Mouse (Mus musculus) hindbrain, postnatal 0 days (tissue): Measurements from ENCODE around the gene Nectin1. TPM values are rescaled to one million over a fixed set of nuclear protein-coding genes. Genes with fewer than 3 reads are reported as not detected.

Experiments
- ATAC-seq: fragments of 200-750 bp; cut with Nextera tagmentation; 2 replicates; pipeline ENCODE4 v1.8.0; 2017; ENCODE audit warnings: mild to moderate bottlenecking, moderate TSS enrichment, moderate library complexity
- DNase-seq: peaks from one replicate; pipeline ENCODE4 v3.0.0-alpha.2; 2015; ENCODE audit warnings: low spot score
- H3K27ac ChIP-seq: fragments of 300-500 bp; sonication (generic); 2 replicates; pipeline ENCODE4 v1.5.1; 2014; ENCODE audit warnings: mild to moderate bottlenecking
- H3K27me3 ChIP-seq: fragments of 300-500 bp; sonication (generic); 2 replicates; pipeline ENCODE4 v1.6.1; 2014; ENCODE audit warnings: low read length, mixed read lengths; ENCODE audit not compliant: insufficient read depth
- H3K36me3 ChIP-seq: fragments of 300-500 bp; sonication (generic); 2 replicates; pipeline ENCODE4 v1.6.1; 2014; ENCODE audit warnings: low read length, mixed read lengths; ENCODE audit not compliant: insufficient read depth
- H3K4me1 ChIP-seq: fragments of 300-500 bp; sonication (generic); 2 replicates; pipeline ENCODE4 v1.6.1; 2014; ENCODE audit warnings: antibody characterized with exemption, low read length, mixed read lengths; ENCODE audit not compliant: insufficient read depth
- H3K4me2 ChIP-seq: fragments of 300-500 bp; sonication (generic); 2 replicates; pipeline ENCODE4 v1.6.1; 2014; ENCODE audit warnings: low read depth, mild to moderate bottlenecking, low read length, moderate library complexity, mixed read lengths
- H3K4me3 ChIP-seq: fragments of 300-500 bp; sonication (generic); 2 replicates; pipeline ENCODE4 v1.5.1; 2014; ENCODE audit warnings: low read length
- H3K9ac ChIP-seq: fragments of 300-500 bp; sonication (generic); replicated peaks from 2 replicates; pipeline ENCODE4 v1.6.1; 2014; ENCODE audit warnings: mild to moderate bottlenecking, low read length, moderate library complexity, mixed read lengths
- H3K9me3 ChIP-seq: fragments of 300-500 bp; sonication (generic); 2 replicates; pipeline ENCODE4 v1.6.1; 2016; ENCODE audit warnings: low read length, mixed read lengths
- CTCF ChIP-seq: IDR thresholded peaks from 2 replicates; pipeline ENCODE4 v1.5.1; 2016; ENCODE audit warnings: antibody characterized with exemption, control low read depth, low read depth
- WGBS: fragments of 180-500 bp; shearing (Covaris S2); extraction: QIAGEN DNeasy Blood & Tissue Kit; methylation state at CpG from one replicate; pipeline ENCODE4 v1.1.7; 2014; 5-methylcytosine and 5-hydroxymethylcytosine counted together
- polyA plus RNA-seq: library from polyadenylated mRNA; unstranded; fragments of >200 nt; fragmentation: Nextera tagmentation; extraction: Ambion mirVana; gene quantifications from 2 replicates; pipeline ENCODE4 v1.2.1, GENCODE M21; 2015
- total RNA-seq: library from RNA; depleted of rRNA; stranded (reverse); fragments of >200 nt; gene quantifications from 2 replicates; pipeline ENCODE4 v1.2.3, GENCODE M21; 2014

Gene Nectin1
- total and polyA plus RNA-seq, 2 experiments from 2014 or later, result 17.1 to 72.8 TPM

DNA sequence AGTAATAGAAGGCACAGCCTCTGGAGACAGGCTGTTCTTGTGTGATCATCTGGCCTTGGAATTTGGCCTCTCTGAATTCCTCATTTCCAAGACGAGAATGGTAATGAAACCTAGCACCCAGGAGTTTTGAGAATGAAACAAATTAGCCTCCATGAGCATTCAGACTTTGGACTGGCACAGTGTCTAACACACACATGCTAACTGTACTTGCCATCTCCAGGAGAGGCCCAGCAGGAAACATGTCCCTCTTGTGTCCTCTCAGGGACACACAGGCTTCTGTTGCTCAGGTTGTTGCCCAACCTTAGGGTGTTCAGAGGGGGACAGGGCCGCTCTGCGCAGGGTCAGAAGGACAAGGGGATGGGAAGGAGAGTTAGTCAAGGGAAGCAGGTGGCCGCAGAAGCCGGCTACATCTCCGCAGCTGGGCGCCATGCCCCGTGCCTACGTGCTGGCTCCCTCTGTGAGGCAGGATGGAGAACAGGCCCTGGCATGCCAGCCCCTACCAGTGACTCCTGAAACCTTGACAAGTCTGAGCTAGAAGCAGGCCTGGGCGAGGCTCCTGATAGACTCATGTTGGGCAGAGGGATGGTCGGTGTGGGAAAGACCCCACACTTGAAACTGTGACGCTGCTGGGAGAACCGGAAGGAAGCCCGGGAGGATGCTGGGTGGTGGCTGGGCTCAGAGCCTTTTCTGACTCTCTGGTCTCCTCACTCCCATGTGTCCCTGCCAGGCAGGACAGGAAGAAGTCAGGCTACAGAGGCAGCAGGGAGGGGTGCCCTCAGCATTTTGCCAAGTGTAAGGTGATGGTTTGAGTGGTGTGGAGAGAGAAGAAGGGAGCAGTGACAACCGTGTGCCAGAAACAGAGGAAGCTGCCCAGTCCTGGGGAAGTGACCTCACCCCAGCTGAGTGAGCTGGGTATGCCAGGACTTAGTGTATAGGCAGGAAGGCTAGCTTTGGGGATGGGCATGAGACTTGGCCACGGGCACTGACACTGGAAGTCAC, 33.9 kb downstream of the Nectin1 start:
- no peak; the same call in 1 of the 2 replicates for TF ChIP-seq CTCF
- Histone ChIP-seq H3K9ac (no peak overlapping the region), H3K9me3 (no peaks in the 10 kb centered on the region), H3K27me3 (no peaks in the 10 kb centered on the region), H3K4me2 (no peak overlapping the region), H3K27ac (no peak overlapping the region), H3K4me1 (peaks cover 6% of the 10 kb centered on the region; the same call in 1 of the 2 replicates), H3K4me3 (no peak overlapping the region), H3K36me3 (no peaks in the 10 kb centered on the region)
- DNase-seq, result no peak
- no peak for ATAC-seq
- 69% methylated on average over 16 of the region's 16 CpGs for WGBS

DNA sequence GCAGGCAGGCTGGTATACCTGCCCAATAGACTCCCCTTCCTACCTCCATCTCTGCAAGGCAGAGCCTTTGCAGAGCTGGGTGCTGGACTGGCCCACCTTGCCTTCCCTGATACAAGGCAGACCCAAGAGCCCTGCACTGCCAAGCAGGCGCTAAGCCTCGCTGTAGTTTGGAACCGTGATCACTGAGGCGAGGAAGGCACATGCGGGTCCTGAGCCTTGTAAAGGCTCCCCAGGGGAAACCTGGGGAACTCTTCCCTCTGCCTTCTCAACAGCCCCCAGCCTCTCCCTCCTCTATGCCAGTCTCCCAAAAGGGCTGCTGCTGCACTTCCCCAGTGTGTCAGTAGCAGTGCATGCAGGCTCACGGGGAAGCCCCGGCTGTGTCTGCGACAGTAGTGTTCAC, 37.1 kb downstream of the Nectin1 start:
- peaks cover 6% of the 10 kb centered on the region; the same call in 1 of the 2 replicates for H3K4me1 ChIP-seq

DNA sequence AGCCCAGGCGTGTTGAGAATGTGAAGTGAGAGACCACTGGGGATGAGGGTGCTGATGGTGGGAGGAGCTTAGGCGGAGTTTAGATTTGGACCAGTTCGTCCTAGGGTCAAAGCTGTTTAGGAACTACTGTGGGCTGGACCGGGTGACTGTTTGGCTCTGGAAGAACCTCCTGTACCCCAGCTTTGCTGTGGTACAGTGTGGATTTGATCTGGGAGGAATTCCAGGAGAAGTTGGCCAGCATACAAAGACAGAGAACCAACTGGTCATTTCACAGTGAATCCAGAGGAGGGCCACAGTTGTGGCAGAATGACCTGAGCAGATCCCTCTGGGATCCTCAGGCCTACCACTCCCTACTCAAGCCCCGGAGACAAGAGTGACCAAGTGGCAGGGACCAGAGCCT, 38.6 kb downstream of the Nectin1 start:
- no peak for TF ChIP-seq CTCF
- Histone ChIP-seq H3K27me3 (no peaks in the 10 kb centered on the region), H3K36me3 (no peaks in the 10 kb centered on the region), H3K4me3 (no peak overlapping the region), H3K27ac (no peak overlapping the region), H3K9me3 (no peaks in the 10 kb centered on the region), H3K4me1 (peaks cover 6% of the 10 kb centered on the region; the same call in 1 of the 2 replicates), H3K4me2 (no peak overlapping the region), H3K9ac (no peak overlapping the region)
- WGBS, result 74% methylated on average over 5 of the region's 5 CpGs
- DNase-seq (no peak), ATAC-seq (no peak)

More for the DNA sequence above, 37.1 kb downstream of the Nectin1 start:
- H3K9me3 ChIP-seq, result no peaks in the 10 kb centered on the region
- no peak overlapping the region for H3K9ac ChIP-seq
- H3K4me2 ChIP-seq, result no peak overlapping the region
- DNase-seq (no peak), ATAC-seq (0 out of 2 replicates have a peak, but pooled peaks have one; percentile 11)
- WGBS, result 40% methylated on average over 8 of the region's 8 CpGs
- no peaks in the 10 kb centered on the region for H3K27me3 ChIP-seq
- H3K4me3 ChIP-seq, result no peak overlapping the region
- H3K27ac ChIP-seq, result no peak overlapping the region
- no peaks in the 10 kb centered on the region for H3K36me3 ChIP-seq
- no peak for TF ChIP-seq CTCF

DNA sequence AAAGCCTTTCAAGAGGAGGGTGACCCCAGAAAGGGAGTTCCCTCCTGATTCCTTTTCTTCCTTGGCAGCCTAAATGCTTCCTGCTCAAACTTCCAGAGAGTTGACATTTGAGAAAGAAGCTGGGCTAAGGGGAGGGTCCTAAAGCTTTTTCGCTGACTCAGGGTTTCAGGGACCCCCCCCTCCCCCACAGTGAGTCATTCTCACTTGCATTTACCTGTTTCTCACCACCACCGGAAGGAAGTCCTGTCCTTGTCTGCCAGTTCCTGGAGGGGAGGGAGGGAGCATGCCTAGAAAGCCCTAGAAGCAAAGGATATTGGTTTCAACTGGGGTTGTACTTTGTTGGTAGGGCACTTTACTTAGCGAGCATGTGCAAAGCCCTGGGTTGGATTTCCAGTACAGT, 40.2 kb downstream of the Nectin1 start:
- no peak overlapping the region for H3K4me2 ChIP-seq
- no peaks in the 10 kb centered on the region for H3K9me3 ChIP-seq
- H3K4me3 ChIP-seq, result no peak overlapping the region
- DNase-seq (no peak), ATAC-seq (no peak)
- 54% methylated on average over 3 of the region's 3 CpGs for WGBS
- H3K4me1 ChIP-seq, result peaks cover 6% of the 10 kb centered on the region; the same call in 1 of the 2 replicates
- H3K27ac ChIP-seq, result no peak overlapping the region
- no peak overlapping the region for H3K9ac ChIP-seq
- no peaks in the 10 kb centered on the region for H3K36me3 ChIP-seq
- H3K27me3 ChIP-seq, result no peaks in the 10 kb centered on the region
- no peak for TF ChIP-seq CTCF

DNA sequence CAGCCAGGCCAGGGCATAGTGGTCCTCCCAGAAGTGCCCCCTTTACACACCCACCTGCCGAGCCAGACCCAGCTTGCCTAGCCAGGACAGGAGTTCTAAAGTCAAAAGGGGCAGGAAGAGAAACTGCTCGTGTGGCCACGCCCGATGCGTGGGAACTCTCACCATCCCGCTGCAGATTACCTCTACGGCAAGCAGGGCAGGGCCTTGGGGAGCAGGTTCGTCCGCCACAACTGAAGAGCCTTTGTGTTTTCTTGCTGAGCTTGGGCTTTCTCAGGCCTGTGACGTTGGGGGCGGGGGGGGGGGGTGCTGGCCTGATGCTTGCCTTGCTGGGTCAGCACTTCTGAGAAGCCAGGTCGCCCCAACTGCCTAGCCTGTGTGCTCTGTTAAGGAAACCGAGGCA, 41.1 kb downstream of the Nectin1 start:
- DNase-seq (no peak), ATAC-seq (no peak)
- Histone ChIP-seq H3K9ac (no peak overlapping the region), H3K4me3 (no peak overlapping the region), H3K9me3 (no peaks in the 10 kb centered on the region), H3K27ac (no peak overlapping the region), H3K4me1 (peaks cover 6% of the 10 kb centered on the region; the same call in 1 of the 2 replicates), H3K27me3 (no peaks in the 10 kb centered on the region), H3K4me2 (no peak overlapping the region), H3K36me3 (no peaks in the 10 kb centered on the region)
- WGBS, result 57% methylated on average over 13 of the region's 13 CpGs
- no peak for TF ChIP-seq CTCF

DNA sequence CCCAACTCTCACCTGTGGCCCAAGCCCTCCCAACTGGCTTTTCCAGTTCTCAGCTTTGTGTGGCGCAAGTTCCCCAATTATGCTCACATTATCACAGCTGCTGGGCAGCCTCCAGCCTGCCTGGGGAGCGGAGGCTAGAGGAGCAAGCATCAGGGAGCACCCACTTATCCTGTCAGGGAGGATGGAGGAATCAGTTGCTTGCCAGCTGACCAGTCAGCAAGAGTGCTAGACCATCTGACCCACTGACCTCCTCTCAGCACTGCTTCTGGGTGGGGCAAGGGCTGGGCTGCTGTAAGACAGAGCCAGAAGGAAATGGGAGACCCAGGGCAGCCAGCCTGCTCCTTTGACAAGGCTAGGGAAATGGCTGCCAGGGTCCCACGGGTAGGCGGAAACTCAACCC, 43.8 kb downstream of the Nectin1 start:
- DNase-seq, result no peak

More for the DNA sequence above, 43.8 kb downstream of the Nectin1 start:
- H3K27me3 ChIP-seq, result no peaks in the 10 kb centered on the region
- no peak for ATAC-seq
- WGBS, result 81% methylated on average over 4 of the region's 4 CpGs
- H3K9ac ChIP-seq, result no peak overlapping the region
- no peaks in the 10 kb centered on the region for H3K9me3 ChIP-seq
- TF ChIP-seq CTCF, result no peak
- H3K36me3 ChIP-seq, result peaks cover 10% of the 10 kb centered on the region; the same call in 1 of the 2 replicates
- no peaks in the 10 kb centered on the region for H3K4me1 ChIP-seq
- H3K27ac ChIP-seq, result no peak overlapping the region
- no peak overlapping the region for H3K4me3 ChIP-seq
- no peak overlapping the region for H3K4me2 ChIP-seq
